Mouse (Mus musculus) adrenal gland, postnatal 4 days (tissue): Measurements from ENCODE around the gene Heatr1. TPM values are rescaled to one million over a fixed set of nuclear protein-coding genes. Genes with fewer than 3 reads are reported as not detected.
A peak's percentile ranks its signal among the peaks of the same experiment; 100 is the strongest.
"Not testable (repeated sequence)": the region's sequence is repeated elsewhere in the genome, so short reads cannot be mapped to it uniquely, and the experiment has no call there.

Experiments
- DNase-seq, 2 experiments: peaks; one replicate each; pipeline ENCODE4 v3.0.0; 2021 to 2022; ENCODE audit warnings: low spot score in 2 of 2, mixed read lengths in 2 of 2
- total RNA-seq, 2 experiments: library from RNA; stranded (reverse); gene quantifications; 2 replicates each; pipeline ENCODE4 v1.2.3; 2021

The Heatr1 gene
- total RNA-seq, 2 experiments from 2014 or later = 37.7 to 40.1 TPM

GRCm38 (mm10) chr13:12453150-12453549 lies 58.3 kb downstream of the Heatr1 start:
- DNase-seq = no peak

- DNase-seq = no peak
Measured at GRCm38 (mm10) chr13:12454686-12455390, 60.0 kb downstream of the Heatr1 start.

DNA sequence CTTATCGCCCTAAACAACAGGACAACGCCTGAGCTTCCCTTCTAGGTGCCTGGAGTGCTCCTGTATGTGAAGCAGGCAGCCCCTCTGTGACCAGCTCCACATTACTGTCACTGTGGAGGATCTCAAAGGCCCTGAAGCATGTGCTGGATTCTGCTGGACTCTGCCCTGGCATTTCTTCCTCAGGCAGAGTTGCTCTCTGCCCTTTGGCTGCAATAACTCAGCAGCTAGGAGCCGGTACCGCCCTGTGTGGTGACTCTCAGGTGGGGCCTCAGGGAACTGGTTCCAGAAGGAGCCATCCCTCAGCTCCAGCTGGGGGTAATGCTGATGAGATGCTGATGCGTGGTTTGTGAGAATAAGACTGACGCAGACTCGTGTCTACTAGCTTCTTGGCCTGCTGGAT lies 61.9 kb downstream of the Heatr1 start:
- no peak for DNase-seq

DNA sequence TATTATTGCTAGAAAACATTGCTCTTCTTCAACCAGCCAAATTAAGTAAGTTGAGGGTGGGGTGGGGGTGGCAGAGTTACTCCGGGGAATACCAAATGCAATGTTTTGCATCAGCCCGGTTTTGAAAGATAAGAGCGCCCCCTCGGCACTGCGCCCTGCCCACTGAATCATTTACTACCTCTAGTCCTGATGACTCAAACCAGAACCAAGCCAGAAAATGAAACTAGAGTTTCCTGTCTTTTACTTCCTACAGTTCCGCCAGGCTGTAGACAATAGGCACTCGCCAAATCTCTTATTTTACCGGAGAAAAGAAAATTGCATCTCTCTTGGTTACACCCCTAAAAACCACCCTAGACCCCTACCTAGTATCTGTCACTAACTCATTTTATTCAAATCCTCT lies 65.6 kb downstream of the Heatr1 start:
- peak; percentile 12 to 34 for DNase-seq

DNA sequence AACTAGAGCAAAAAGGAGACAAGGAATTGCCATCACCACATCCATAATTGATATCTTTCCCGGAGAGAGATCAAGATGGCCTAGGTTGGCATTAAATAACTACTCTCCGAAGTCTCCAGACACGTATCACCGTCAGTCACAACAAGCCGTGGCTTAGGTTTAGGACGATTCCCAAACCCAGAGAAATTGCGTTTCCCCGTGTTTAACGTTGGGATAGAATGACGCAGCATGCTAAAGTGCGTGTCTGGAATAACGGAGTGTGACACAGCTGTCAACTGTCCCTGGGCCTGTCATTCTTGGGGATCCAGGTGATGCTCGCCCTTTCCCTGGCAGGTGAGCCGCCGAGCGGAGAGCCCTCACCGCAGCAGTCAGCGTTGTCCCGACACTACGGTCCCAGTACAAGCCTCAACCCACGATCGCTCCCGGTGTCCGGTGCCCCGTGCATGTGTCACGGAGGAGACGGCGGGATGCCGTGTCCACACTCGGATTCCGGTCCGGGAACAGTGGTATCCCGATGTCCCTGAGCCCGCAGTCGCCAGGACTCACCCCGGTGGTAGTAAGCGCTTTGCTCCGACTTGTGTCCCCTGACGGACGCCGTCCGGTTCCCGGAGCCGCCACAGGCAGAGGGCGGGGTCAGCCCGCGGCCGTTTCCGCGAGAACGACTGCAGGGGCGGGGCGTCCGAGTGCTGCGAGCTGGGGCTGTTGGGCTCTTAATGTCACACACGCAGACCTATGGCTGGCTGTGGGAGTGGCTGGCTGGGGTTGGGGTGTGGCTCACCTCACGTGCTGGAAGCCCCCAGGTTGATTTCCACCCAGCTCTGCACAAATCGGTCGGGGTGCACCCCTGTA lies 66.3 kb downstream of the Heatr1 start:
- peak; percentile 84 to 95 for DNase-seq

DNA sequence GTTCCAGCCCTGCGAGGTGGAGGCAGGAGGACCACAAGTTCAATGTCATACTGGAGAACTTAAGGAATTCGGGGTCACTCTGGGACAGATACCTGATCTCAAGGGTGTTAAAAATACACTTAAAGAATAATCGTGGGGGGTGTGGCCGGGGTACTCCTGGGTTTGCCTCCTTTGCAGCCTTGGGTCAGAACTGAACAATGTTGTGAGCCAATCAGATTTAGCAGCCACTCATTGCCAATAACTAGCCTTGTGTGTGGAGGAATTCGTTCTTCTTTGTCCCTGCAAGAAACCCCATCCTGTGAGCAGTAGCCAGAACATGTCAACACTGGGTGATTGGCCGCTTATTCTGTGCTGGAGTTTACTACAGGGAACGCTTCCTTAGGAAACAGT lies 66.9 kb downstream of the Heatr1 start:
- no peak for DNase-seq

GRCm38 (mm10) chr13:12462623-12463022 lies 67.8 kb downstream of the Heatr1 start:
- no peak for DNase-seq

DNA sequence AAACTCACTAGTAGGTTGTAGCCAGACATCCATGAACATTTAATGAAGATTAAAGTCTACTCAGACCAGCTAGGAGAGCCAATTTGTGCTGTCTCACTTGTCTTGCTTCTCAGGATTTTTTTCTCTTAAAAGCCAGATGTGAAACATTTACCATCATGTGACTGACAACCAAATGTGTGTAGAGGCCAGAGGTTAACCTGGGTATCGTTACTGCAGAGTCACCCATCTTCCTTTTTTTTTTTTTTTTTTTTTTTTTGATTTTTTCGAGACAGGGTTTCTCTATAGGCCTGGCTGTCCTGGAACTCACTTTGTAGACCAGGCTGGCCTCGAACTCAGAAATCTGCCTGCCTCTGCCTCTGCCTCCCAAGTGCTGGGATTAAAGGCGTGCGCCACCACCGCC lies 69.3 kb downstream of the Heatr1 start:
- DNase-seq = not testable (repeated sequence)

DNA sequence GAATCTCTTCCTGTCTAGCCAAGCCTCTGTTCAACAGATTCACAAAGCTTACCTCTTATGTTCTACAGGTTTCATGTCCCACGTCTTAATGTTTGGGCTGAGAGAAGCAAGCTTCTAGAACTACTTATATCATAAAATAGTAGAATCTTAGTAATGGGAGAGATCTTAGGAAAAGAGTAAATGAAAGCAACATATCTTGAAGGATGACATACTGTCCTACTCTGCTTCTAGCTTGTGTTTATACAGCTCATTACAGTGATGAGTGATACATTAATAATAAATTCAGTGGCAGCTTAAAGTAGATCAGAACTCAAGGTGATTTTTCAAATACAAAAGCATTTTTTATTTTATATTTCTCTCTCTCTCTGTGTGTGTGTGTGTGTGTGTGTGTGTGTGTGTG lies 70.0 kb downstream of the Heatr1 start, which contains the start of gene Lgals8:
Gene Lgals8 (minus strand): TSS at position 101 of the 400 bp plus-strand sequence.
- DNase-seq = no peak

DNA sequence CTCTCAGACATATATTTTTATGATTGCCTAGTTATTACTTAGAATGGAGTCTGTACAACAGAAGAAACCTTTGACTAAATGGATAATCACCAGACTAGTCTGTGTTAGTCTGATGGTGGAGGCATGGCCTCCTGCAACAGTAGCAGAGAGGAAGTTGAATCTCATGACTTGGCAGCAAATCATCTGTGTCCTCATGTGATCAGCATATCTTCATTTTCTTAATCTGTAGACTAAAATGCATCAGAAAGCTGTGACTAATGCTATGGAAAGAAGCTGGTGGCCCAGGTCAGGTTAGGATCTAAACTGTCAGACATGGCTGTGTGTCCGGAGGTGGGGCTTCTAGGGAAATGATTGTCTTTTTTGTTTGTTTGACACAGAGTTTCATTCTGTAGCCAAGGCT lies 73.7 kb downstream of the Heatr1 start:
- no peak for DNase-seq

DNA sequence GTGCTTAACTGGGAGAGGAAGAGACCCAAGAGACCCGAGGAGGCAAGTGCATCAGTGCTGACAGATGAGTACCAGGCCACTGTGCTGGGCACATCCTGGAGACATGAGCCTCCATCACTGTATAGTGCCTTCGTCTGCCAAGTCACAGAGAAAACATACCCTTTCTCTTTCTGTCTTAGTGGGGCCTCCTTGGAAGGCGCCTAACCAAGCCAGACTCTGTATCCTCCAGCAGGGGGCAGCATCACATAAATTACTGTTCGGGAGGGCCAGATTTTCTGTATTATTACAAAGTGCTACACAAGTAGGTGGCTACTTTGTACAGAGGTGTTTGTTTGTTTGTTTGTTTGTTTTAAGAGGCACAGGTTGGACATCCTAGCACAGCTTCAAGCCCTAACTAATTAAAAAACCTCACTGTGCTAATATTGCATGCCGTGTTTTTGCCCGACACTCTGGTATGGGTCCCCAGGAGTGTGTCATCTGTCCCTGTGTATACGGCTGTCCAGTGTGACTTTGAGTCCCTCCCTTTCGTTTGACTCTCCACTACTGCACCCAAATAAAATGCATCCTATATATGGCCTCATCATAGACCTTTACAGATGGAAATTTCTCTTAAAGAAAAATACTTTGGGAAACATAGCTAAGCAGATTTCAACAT lies 79.0 kb downstream of the Heatr1 start:
- DNase-seq = peak; percentile 24 to 46

DNA sequence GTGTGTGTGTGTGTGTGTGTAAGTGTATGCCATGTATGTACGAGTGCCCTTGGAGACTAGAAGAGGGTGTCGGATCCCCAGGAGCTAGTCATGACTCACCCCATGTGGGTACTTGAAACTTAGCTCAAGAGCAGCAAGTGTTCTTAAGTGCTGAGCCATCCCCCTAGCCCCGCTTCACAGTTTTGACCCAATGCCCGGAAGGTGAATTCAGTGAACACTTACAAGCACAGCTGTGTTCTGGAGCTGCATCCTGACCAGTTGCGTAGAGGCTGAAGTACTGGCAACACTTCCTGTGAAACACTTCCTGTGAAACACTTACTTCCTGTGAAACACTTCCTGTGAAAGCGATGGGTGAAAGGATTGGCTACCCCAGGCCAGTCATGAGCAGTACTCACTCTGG lies 80.4 kb downstream of the Heatr1 start:
- DNase-seq = no peak

DNA sequence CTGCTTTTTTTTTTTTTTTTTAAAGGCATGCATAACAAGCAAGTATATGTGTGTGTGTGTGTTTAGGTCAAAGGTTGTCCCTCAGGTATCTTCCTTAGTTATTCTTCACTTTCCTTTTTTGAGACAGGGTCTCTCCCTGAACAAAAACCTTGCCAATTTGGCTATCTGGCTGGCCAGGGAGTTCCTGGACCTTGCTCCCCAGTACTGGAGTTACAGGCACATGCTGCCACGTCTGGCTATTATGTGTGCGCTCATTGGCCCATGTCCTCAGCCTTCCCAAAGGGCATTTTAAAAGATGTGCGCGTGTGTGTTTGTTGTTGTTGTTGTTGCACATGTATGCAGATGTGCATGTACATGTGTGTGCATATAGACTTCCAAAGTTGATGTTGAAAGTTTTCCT lies 82.1 kb downstream of the Heatr1 start:
- DNase-seq = no peak

GRCm38 (mm10) chr13:12478301-12478700 lies 83.5 kb downstream of the Heatr1 start:
- no peak for DNase-seq

DNA sequence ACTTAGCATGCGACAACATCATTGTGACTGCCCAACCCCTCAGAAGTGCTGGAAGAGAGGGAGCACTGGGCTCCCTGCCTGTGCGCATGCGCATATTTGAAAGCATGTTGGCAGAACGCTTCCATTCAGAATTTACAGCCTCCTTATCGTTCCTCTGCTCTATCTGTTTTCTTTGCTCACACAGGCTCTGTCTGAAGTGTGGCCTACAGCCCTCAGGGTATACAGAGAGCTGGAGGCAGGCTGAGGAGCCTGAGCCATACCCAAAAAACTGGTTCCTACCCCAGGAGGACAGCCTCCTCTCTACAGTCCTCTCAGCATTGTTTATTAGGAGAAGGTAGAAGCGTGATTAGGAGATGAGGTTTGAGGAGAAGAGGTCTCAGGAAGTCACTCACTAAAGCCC lies 85.0 kb downstream of the Heatr1 start:
- DNase-seq = no peak

DNA sequence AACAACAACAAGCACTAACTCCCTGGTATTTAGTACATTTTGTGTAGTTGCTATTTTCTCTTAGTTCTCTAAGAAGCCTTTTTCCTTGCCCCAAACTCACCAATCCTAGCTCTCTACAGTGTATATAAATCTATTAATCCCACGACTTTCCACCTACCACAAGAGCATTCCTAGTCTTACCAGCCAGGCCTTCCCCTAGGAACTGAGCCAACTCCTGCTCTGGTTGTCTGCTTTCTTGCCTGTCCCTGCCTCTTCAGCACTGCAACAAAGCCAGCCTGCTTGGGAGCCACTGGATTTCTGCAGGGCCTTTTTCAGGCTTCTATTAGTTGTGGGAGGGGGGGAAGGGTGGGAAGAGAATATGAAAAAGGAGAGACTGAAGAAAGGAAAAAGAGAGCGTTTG lies 90.4 kb downstream of the Heatr1 start:
- DNase-seq = no peak

- DNase-seq = no peak
Measured at GRCm38 (mm10) chr13:12485640-12486039, 90.8 kb downstream of the Heatr1 start.

Other genes starting within 250 kb of the Heatr1 start
- gene Mtr, start 136.9 kb upstream of the Heatr1 start, total RNA-seq = 10 to 100 TPM; 25.0 to 29.9 TPM
- gene Actn2, start 54.3 kb upstream of the Heatr1 start, total RNA-seq = 10 to 100 TPM; 22.6 to 76.2 TPM
- 10 to 100 TPM; 74.8 to 80.3 TPM for gene Lgals8, start 69.9 kb downstream of the Heatr1 start, total RNA-seq
- gene Edaradd, start 125.4 kb downstream of the Heatr1 start, total RNA-seq = 1 to 10 TPM in 1 of 2 experiments, under 1 TPM in 1; 0.25 to 1.0 TPM
- 10 to 100 TPM; 11.7 to 14.8 TPM for gene Ero1lb, start 170.8 kb downstream of the Heatr1 start, total RNA-seq